Mouse (Mus musculus) liver, adult 2 months (tissue): ENCODE results near the gene Glul. TPM values are rescaled to one million over a fixed set of nuclear protein-coding genes. Genes with fewer than 3 reads are reported as not detected.
"Not testable (repeated sequence)": the region's sequence is repeated elsewhere in the genome, so short reads cannot be mapped to it uniquely, and the experiment has no call there.

ENCODE experiments used
- DNase-seq: peaks from one replicate; pipeline ENCODE4 v3.0.0-alpha.2; 2011; ENCODE audit warnings: low read depth, low spot score; ENCODE audit errors: extremely low read depth
- H3K27ac ChIP-seq: fragments of 200-500 bp; replicated peaks from 2 replicates; pipeline ENCODE4 v1.5.1; 2012; ENCODE audit warnings: low read depth, mild to moderate bottlenecking, control low read depth, inconsistent platforms, low read length; ENCODE audit not compliant: insufficient read depth
- H3K27me3 ChIP-seq: fragments of 200-500 bp; 2 replicates; pipeline ENCODE4 v1.6.1; 2012; ENCODE audit warnings: mild to moderate bottlenecking, moderate library complexity, low read length, inconsistent platforms; ENCODE audit not compliant: control insufficient read depth, insufficient read depth
- H3K36me3 ChIP-seq: fragments of 200-500 bp; 2 replicates; pipeline ENCODE4 v1.6.1; 2012; ENCODE audit warnings: low read length, inconsistent platforms; ENCODE audit not compliant: control insufficient read depth, insufficient read depth
- H3K4me1 ChIP-seq: fragments of 200-500 bp; 2 replicates; pipeline ENCODE4 v1.6.1; 2011; ENCODE audit warnings: low read length; ENCODE audit not compliant: control insufficient read depth, insufficient read depth
- H3K4me3 ChIP-seq: fragments of 200-500 bp; 2 replicates; pipeline ENCODE4 v1.5.1; 2011; ENCODE audit warnings: low read depth, mild to moderate bottlenecking, control low read depth, low read length, moderate library complexity; ENCODE audit not compliant: insufficient read depth
- H3K79me2 ChIP-seq: fragments of 200-500 bp; 2 replicates; pipeline ENCODE4 v1.6.1; 2012; ENCODE audit warnings: inconsistent platforms, mild to moderate bottlenecking, low read length, moderate library complexity; ENCODE audit not compliant: control insufficient read depth, insufficient read depth
- H3K9ac ChIP-seq: fragments of 200-500 bp; 2 replicates; pipeline ENCODE4 v1.6.1; 2012; ENCODE audit warnings: low read depth, mild to moderate bottlenecking, control low read depth, inconsistent platforms, low read length
- CTCF ChIP-seq: fragments of 200-500 bp; IDR thresholded peaks from 2 replicates; pipeline ENCODE4 v1.5.1; 2011; ENCODE audit warnings: low read depth, low read length, control low read depth
- POLR2A ChIP-seq: fragments of 200-500 bp; IDR thresholded peaks from 2 replicates; pipeline ENCODE4 v1.6.1; 2011; ENCODE audit warnings: low read length, control low read depth; ENCODE audit not compliant: insufficient read depth; ENCODE audit errors: extremely low read depth
- WGBS: fragments of 180-500 bp; shearing (Covaris S2); methylation state at CpG from one replicate; pipeline ENCODE4 v1.1.7; 2018; 5-methylcytosine and 5-hydroxymethylcytosine counted together
- polyA plus RNA-seq: library from polyadenylated mRNA; depleted of rRNA; stranded (reverse); fragments of >200 nt; gene quantifications from 2 replicates; pipeline ENCODE4 v1.2.3, GENCODE M21; 2012; rRNA removed
- total RNA-seq: library from RNA; depleted of rRNA; stranded (reverse); fragments of >200 nt; gene quantifications from 2 replicates; pipeline ENCODE4 v1.2.3, GENCODE M21; 2014; rRNA removed

Gene Glul
- total RNA-seq (370 and 719 TPM in 2 replicates), polyA plus RNA-seq (620 and 776 TPM in 2 replicates)

GRCm38 (mm10) chr1:153899731-153900380, at the start of gene Glul, which contains the start of gene Teddm2:
TSS of gene Glul (plus strand) at chr1:153899944.
TSS of gene Teddm2 (minus strand) at chr1:153900228.
- under 1% methylated on average over 51 of the region's 51 CpGs for WGBS
- Histone ChIP-seq H3K36me3 (peaks cover 23% of the 10 kb centered on the region), H3K4me3 (peak within 1 kb of the TSS; percentile 88), H3K4me1 (peaks cover 11% of the 10 kb centered on the region; the same call in 1 of the 2 replicates), H3K9ac (peak within 1 kb of the TSS; percentile 96), H3K27me3 (no peaks in the 10 kb centered on the region), H3K27ac (peak within 1 kb of the TSS; percentile 91), H3K79me2 (peaks cover 16% of the 10 kb centered on the region; the same call in 1 of the 2 replicates)
- peak; percentile 78 for DNase-seq
- TF ChIP-seq CTCF: no peak
- peak; percentile 100 for TF ChIP-seq POLR2A

- not testable (repeated sequence) for H3K79me2 ChIP-seq, H3K4me1 ChIP-seq, H3K36me3 ChIP-seq, H3K27ac ChIP-seq, H3K4me3 ChIP-seq, H3K27me3 ChIP-seq, H3K9ac ChIP-seq, DNase-seq
- 73% methylated on average over 7 of the region's 7 CpGs for WGBS
Observed at GRCm38 (mm10) chr1:153852696-153853095, 47.0 kb upstream of the Glul start.

- H3K4me3 ChIP-seq: no peak overlapping the region
- WGBS: 67% methylated on average over 8 of the region's 8 CpGs
- TF ChIP-seq CTCF: no peak
- TF ChIP-seq POLR2A: no peak
- H3K79me2 ChIP-seq: no peaks in the 10 kb centered on the region
- no peaks in the 10 kb centered on the region for H3K36me3 ChIP-seq
- no peaks in the 10 kb centered on the region for H3K27me3 ChIP-seq
- H3K9ac ChIP-seq: no peak overlapping the region
- H3K4me1 ChIP-seq: no peaks in the 10 kb centered on the region
- peak; percentile 69 for DNase-seq
- H3K27ac ChIP-seq: no peak overlapping the region
Observed at GRCm38 (mm10) chr1:153855946-153856345, 43.8 kb upstream of the Glul start.

- no peaks in the 10 kb centered on the region for H3K79me2 ChIP-seq
- no peaks in the 10 kb centered on the region for H3K27me3 ChIP-seq
- H3K4me1 ChIP-seq: no peaks in the 10 kb centered on the region
- no peak within 1 kb of the TSS for H3K4me3 ChIP-seq
- TF ChIP-seq POLR2A: no peak
- no peak for TF ChIP-seq CTCF
- H3K9ac ChIP-seq: no peak within 1 kb of the TSS
- no peak for DNase-seq
- H3K27ac ChIP-seq: no peak within 1 kb of the TSS
- H3K36me3 ChIP-seq: no peaks in the 10 kb centered on the region
- 86% methylated on average over 6 of the region's 6 CpGs for WGBS
Observed at GRCm38 (mm10) chr1:153874045-153874444, 25.7 kb upstream of the Glul start, which contains the start of gene Teddm1b. TSS of gene Teddm1b (plus strand) at chr1:153874345.

GRCm38 (mm10) chr1:153880391-153880790, 19.4 kb upstream of the Glul start:
- DNase-seq, H3K27me3 ChIP-seq, H3K4me3 ChIP-seq, H3K4me1 ChIP-seq, H3K79me2 ChIP-seq, H3K9ac ChIP-seq, H3K36me3 ChIP-seq, H3K27ac ChIP-seq: not testable (repeated sequence)
- WGBS: 96% methylated on average over 17 of the region's 17 CpGs

GRCm38 (mm10) chr1:153886024-153886633, 13.6 kb upstream of the Glul start:
- Histone ChIP-seq H3K4me3 (no peak overlapping the region), H3K79me2 (no peaks in the 10 kb centered on the region), H3K9ac (no peak overlapping the region), H3K36me3 (no peaks in the 10 kb centered on the region), H3K27ac (no peak overlapping the region), H3K27me3 (no peaks in the 10 kb centered on the region), H3K4me1 (no peaks in the 10 kb centered on the region)
- WGBS: 61% methylated on average over 17 of the region's 17 CpGs
- DNase-seq: no peak
- no peak for TF ChIP-seq POLR2A
- no peak for TF ChIP-seq CTCF
